Mouse (Mus musculus) urinary bladder, postnatal 4 days (tissue): ENCODE data around the gene Lamc1.
"Not testable (repeated sequence)": the region's sequence is repeated elsewhere in the genome, so short reads cannot be mapped to it uniquely, and the experiment has no call there.

Source experiments
- DNase-seq, 2 experiments: peaks; one replicate each; pipeline ENCODE4 v3.0.0; 2021 to 2022; ENCODE audit warnings: low spot score in 2 of 2

Lamc1 gene

DNA sequence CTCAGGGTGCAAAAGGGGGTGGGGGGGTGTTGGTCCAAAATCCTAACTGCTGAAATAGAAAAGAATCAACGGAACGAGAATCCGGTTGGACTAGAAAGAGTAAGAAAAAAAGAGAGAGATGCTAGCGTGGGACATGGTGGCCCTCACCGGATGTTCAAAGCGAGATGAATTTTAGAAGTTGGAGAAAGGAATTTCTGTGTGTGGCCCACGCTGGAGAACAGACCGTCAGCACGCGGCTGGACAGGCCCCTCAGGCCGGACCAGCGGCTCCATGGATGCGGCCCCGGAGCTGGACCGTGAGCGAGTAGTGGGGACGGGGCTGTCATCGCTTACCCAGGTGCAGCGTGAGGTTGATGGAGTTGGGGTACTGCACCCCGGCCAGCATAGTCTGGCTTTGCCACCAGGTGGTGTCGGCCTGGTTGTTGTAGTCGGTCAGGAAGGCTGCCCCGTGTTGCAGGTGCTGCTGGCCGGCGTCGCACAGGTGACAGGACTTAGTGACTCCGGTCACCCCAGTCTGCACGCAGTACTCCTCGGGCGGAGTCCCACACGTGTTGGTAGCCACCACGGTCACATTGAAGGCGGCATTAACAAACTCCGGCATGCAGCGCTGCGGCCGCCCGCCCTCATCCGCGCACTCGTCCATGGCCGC, 666 bp downstream of the Lamc1 start:
- peak; percentile 49 to 63 for DNase-seq

- DNase-seq, result no peak
Measured at GRCm38 (mm10) chr1:153331206-153331605, 1.4 kb downstream of the Lamc1 start.

- no peak for DNase-seq
Measured at GRCm38 (mm10) chr1:153329306-153329705, 3.3 kb downstream of the Lamc1 start.

DNA sequence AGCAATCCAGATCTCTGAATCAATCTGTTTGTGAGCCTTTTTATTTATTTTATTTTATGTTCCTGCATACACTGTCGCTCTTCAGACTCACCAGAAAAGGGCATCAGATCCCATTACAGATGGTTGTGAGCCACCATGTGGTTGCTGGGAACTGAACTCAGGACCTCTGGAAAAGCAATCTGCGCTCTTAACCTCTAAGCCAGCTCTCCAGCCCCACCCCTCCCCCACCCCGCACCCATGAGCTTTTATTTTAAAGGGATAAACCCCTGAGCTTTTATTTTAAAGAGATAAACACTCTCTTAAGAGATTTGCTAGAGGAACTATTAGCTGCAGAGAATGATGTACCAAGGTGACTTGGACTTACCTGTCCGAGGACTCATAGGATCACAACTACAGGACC, 5.5 kb downstream of the Lamc1 start:
- DNase-seq, result no peak

GRCm38 (mm10) chr1:153326226-153326625, 6.4 kb downstream of the Lamc1 start:
- no peak for DNase-seq

DNA sequence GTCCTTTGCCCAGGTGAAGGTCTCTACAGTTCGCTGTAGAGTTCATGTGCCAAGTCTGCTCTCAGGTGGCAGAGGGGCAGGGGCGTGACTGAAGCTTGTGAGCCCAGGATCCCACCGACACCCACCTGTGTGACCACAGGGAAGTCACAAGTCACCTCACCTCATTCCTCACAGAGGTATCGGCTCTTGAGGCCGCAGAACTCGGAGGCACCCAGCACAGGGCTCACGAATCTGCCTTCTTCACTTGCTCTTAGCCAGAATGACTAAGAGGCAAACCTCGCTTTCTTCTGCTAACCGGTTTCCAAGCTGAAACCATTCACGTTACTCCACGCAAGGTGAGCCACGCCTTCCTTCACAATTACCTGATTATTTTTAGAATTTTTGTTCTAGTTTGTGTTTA, 11.2 kb downstream of the Lamc1 start:
- DNase-seq, result no peak

GRCm38 (mm10) chr1:153320554-153321147, 11.9 kb downstream of the Lamc1 start:
- DNase-seq, result no peak

- no peak for DNase-seq
Measured at GRCm38 (mm10) chr1:153320121-153320520, 12.5 kb downstream of the Lamc1 start.

GRCm38 (mm10) chr1:153318741-153319140, 13.8 kb downstream of the Lamc1 start:
- DNase-seq, result no peak

DNA sequence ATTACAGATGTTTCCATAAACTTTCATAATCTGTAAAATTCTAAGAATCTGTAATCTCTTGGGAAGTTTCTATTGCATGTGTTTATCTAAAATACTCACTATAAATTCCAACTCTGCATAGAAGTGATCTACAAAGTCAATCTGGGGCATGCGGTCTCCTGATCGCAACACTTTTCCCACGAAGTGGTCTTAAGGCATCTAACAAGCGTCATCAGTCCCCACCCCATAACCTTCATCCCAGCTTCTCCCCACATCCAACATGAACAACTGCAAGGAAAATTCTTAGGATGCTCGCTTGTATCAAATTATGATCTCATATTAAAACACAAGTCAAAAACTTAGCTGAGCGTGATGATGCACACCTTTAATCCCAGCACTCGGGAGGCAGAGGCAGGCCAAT, 14.3 kb downstream of the Lamc1 start:
- no peak for DNase-seq

- no peak for DNase-seq
Measured at GRCm38 (mm10) chr1:153317486-153318260, 14.9 kb downstream of the Lamc1 start.

DNA sequence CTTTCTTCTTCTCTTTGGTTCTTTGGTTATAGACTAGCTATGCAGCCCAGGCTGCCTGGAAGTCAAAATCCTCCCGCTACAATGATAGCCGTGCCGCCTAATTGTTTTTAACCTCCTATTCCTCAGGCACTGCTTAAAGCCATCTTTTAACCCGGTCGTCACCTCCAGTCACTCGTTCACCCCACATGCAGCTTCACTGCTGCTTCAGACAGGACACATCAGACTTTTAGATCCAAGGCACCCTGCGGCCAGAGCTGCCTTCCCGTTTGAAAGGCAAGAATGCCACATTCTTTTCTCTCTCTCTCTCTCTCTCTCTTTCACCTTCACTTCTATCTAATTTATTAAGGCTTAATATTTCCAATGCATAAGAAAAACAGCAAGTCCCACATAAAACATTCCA, 15.6 kb downstream of the Lamc1 start:
- DNase-seq, result no peak

GRCm38 (mm10) chr1:153316286-153316685, 16.3 kb downstream of the Lamc1 start:
- DNase-seq, result no peak

- DNase-seq, result no peak
Measured at GRCm38 (mm10) chr1:153315121-153315520, 17.5 kb downstream of the Lamc1 start.

DNA sequence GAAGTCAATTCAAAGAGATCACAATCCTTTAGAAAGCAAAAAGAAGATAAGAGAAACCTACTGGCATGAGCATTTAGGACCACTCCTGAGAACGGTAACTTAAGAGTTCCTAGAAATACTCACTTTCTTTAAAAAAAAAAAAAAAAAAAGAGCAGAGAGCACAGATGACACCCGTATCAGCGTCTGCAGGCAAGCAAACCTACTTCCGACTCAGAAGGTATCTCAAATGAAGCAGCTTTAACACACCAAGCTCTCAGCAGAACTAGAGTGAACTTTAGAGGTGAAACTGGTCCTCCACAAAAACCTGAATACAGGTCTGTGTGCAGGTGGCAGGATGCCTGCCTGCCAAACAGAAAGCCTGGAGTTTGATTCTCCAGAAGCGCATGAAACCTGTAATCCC, 19.6 kb downstream of the Lamc1 start:
- DNase-seq, result no peak

DNA sequence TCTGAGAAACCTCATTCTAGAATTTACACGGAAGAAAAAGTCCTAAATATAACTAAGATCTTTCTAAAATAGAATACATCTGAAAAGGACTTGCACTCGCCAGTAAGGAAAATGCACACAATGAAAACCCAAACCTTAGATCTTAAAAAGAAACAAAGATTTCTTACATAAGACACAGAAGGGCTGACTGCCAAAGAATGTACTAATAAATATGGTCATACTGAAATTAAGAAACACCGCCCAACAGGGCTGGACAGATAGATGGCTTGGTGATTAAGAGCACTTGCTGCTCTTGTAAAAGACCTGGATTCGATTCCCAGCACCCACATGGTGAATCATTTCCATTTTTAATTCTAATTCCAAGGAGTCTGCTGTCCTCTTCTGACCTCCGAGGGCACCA, 22.4 kb downstream of the Lamc1 start:
- DNase-seq, result no peak

GRCm38 (mm10) chr1:153309310-153309709, 23.3 kb downstream of the Lamc1 start:
- DNase-seq, result no peak

- no peak for DNase-seq
Measured at GRCm38 (mm10) chr1:153308915-153309296, 23.7 kb downstream of the Lamc1 start.

DNA sequence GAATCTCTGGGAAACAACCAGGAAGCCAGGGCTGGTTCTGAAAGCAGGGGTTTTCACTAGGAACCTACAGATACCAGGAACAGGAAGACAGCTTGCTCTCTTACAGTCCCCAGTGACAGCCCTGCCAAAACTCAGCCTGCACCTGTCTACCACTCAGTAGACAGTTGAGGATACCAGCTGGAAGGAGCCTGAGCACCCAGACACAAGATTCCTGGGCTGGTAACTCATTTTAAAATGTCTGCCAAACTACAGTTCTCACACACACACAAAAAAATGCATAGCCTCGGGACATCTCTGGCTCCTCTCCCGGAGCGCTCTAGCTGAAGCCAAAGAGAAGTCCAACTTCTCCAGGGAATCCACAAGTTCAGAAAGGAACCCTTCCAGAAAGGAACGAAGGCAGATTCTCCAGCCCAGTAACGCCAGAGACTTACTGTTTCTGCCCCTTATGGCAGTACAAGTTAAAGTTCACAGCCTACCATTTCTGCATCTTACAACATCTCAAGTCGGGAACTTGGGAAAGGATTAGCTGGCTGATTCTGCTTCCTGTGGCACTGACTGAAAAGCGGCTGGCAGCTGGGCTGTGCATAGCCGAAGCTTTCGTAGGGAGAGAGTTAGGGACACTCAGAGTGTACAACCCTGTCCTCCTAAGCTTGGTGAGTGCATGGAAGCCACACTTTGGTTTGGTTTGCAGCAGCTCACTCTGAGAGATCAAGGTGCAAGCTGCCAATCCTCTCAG, 24.2 kb downstream of the Lamc1 start:
- DNase-seq, result peak; percentile 65 to 68

GRCm38 (mm10) chr1:153307509-153308178, 24.9 kb downstream of the Lamc1 start:
- no peak for DNase-seq

DNA sequence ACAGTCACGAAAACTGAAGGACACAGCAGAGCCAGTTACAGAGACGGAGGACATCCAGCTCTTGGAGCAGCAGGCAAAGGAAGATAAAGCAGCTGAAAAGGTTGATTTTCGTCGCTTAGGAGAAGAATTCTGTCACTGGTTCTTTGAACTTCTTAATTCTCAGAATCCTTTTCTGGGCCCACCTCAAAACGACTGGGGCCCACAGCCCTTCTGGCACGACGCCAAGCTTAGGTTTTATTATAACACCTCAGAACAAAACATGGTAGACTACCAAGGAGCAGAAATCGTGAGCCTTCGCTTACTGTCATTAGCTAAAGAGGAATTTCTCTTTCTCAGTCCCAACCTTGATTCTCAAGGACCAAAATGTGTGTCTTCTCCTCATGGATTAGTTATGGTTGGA, 26.9 kb downstream of the Lamc1 start:
- not testable (repeated sequence) for DNase-seq

DNA sequence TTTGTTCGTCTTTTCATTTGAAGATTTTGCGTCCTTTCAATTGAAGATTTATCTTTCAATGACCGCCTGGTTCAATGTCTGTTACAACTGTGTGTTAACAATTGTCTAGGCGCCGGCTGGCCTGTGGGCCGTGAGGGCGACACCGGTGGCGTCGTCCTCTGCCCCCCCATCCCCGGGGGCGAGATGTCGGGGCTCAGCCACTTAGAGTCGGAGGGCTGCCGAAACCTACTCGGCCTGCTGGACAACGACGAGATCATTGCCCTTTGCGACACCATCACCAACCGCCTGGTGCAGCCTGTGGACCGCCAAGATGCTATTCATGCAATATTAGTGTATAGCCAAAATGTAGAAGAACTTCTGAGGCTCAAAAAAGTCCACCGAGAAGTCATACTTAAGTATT, 27.3 kb downstream of the Lamc1 start:
- not testable (repeated sequence) for DNase-seq
